Mouse (Mus musculus): ENCODE data around the gene Gm3448.

GRCm38 (mm10) chr17:15068040-15068792 is 26.9 kb upstream of the Gm3448 start:
- no peak for TF ChIP-seq CTCF (IDR thresholded peaks at IDR 0.05; ENCODE audit: low read depth)
- no peak for TF ChIP-seq EP300 (IDR thresholded peaks at IDR 0.05; ENCODE audit: low read depth)

Measured in liver, embryonic 14.5 days (tissue).